Mouse (Mus musculus): ENCODE results near the gene Sptbn2.

- no peak for TF ChIP-seq CTCF (IDR thresholded peaks at IDR 0.05; ENCODE audit: borderline replicate concordance, insufficient read depth, low read depth, low read length)
- TF ChIP-seq POLR2A (IDR thresholded peaks at IDR 0.05; ENCODE audit: borderline replicate concordance, insufficient read depth, low read length): no peak
Measured at GRCm38 (mm10) chr19:4713886-4714285, 2.9 kb downstream of the Sptbn2 start.

Measured in cerebellum, adult 2 months (tissue).